Mouse (Mus musculus) myocyte (in vitro differentiated cells): ENCODE data around the gene Hoxa6.

ENCODE experiments used
- POLR2A ChIP-seq: IDR thresholded peaks from one replicate; pipeline ENCODE4 v1.6.1; 2011; ENCODE audit warnings: low read depth, mild to moderate bottlenecking, control low read depth, moderate library complexity; ENCODE audit not compliant: insufficient read length
- POLR2AphosphoS2 ChIP-seq: IDR thresholded peaks from one replicate; pipeline ENCODE4 v1.6.1; 2011; ENCODE audit warnings: low read depth, control low read depth; ENCODE audit not compliant: insufficient read length
- SRF ChIP-seq: IDR thresholded peaks from one replicate; pipeline ENCODE4 v1.6.1; 2011; ENCODE audit warnings: low read depth; ENCODE audit not compliant: control insufficient read depth, insufficient read length

GRCm38 (mm10) chr6:52179690-52180089 lies 28.8 kb downstream of the Hoxa6 start:
- no peak for TF ChIP-seq POLR2A
- TF ChIP-seq POLR2AphosphoS2, result no peak
- TF ChIP-seq SRF, result no peak
